Mouse (Mus musculus) testis, adult 2 months (tissue): ENCODE results near the gene Hist2h2be. TPM values are rescaled to one million over a fixed set of nuclear protein-coding genes. Genes with fewer than 3 reads are reported as not detected.

ENCODE experiments used
- H3K27ac ChIP-seq: fragments of 200-500 bp; 2 replicates; pipeline ENCODE4 v1.5.1; 2012; ENCODE audit warnings: low read depth, low read length; ENCODE audit not compliant: control insufficient read depth, insufficient read depth
- H3K27me3 ChIP-seq: fragments of 200-500 bp; 2 replicates; pipeline ENCODE4 v1.6.1; 2012; ENCODE audit warnings: mild to moderate bottlenecking, low read length, moderate library complexity; ENCODE audit not compliant: control insufficient read depth, insufficient read depth
- H3K36me3 ChIP-seq: fragments of 200-500 bp; 2 replicates; pipeline ENCODE4 v1.6.1; 2012; ENCODE audit warnings: mild to moderate bottlenecking, low read length; ENCODE audit not compliant: control insufficient read depth, insufficient read depth
- H3K4me1 ChIP-seq: fragments of 200-500 bp; 2 replicates; pipeline ENCODE4 v1.6.1; 2012; ENCODE audit warnings: low read length; ENCODE audit not compliant: control insufficient read depth, insufficient read depth
- H3K4me3 ChIP-seq: fragments of 200-500 bp; 2 replicates; pipeline ENCODE4 v1.5.1; 2012; ENCODE audit warnings: low read depth, mild to moderate bottlenecking, low read length, moderate library complexity, mixed read lengths; ENCODE audit not compliant: control insufficient read depth
- CTCF ChIP-seq: fragments of 200-500 bp; IDR thresholded peaks from 2 replicates; pipeline ENCODE4 v1.5.1; 2012; ENCODE audit warnings: low read depth, mild to moderate bottlenecking, inconsistent platforms, low read length, moderate library complexity; ENCODE audit not compliant: control insufficient read depth, insufficient read depth, insufficient replicate concordance
- POLR2A ChIP-seq: fragments of 200-500 bp; IDR thresholded peaks from 2 replicates; pipeline ENCODE4 v1.6.1; 2012; ENCODE audit warnings: low read depth, mild to moderate bottlenecking, inconsistent platforms, low read length, moderate library complexity; ENCODE audit not compliant: control insufficient read depth
- polyA plus RNA-seq: library from polyadenylated mRNA; depleted of rRNA; stranded (reverse); fragments of >200 nt; gene quantifications from 2 replicates; pipeline ENCODE4 v1.2.3, GENCODE M21; 2012

Gene Hist2h2be
- polyA plus RNA-seq, 1 experiment, result 13.0 TPM

- Histone ChIP-seq H3K4me3 (no peak overlapping the region), H3K27me3 (no peaks in the 10 kb centered on the region), H3K36me3 (peaks cover 10% of the 10 kb centered on the region), H3K27ac (no peak overlapping the region), H3K4me1 (peaks cover 14% of the 10 kb centered on the region)
- TF ChIP-seq POLR2A (no peak), CTCF (no peak)
These were observed 42.5 kb upstream of the Hist2h2be start for GRCm38 (mm10) chr3:96178427-96178826.

- peaks cover 9% of the 10 kb centered on the region for H3K36me3 ChIP-seq
These were observed 42.0 kb upstream of the Hist2h2be start for GRCm38 (mm10) chr3:96178902-96179301.

GRCm38 (mm10) chr3:96179531-96179930 lies 41.4 kb upstream of the Hist2h2be start:
- TF ChIP-seq CTCF (no peak), POLR2A (no peak)
- H3K4me3 ChIP-seq, result no peak overlapping the region
- no peak overlapping the region for H3K27ac ChIP-seq
- H3K4me1 ChIP-seq, result peaks cover 14% of the 10 kb centered on the region
- H3K27me3 ChIP-seq, result no peaks in the 10 kb centered on the region
- H3K36me3 ChIP-seq, result peaks cover 8% of the 10 kb centered on the region

More at GRCm38 (mm10) chr3:96178902-96179301, 42.0 kb upstream of the Hist2h2be start:
- Histone ChIP-seq H3K27me3 (no peaks in the 10 kb centered on the region), H3K4me3 (no peak overlapping the region), H3K27ac (no peak overlapping the region), H3K4me1 (peaks cover 14% of the 10 kb centered on the region)
- no peak for TF ChIP-seq CTCF
- no peak for TF ChIP-seq POLR2A

- TF ChIP-seq CTCF (no peak), POLR2A (no peak)
- peaks cover 14% of the 10 kb centered on the region for H3K4me1 ChIP-seq
- H3K27me3 ChIP-seq, result no peaks in the 10 kb centered on the region
- peaks cover 4% of the 10 kb centered on the region; the same call in 1 of the 2 replicates for H3K36me3 ChIP-seq
- peak within 1 kb of the TSS; percentile 79 for H3K4me3 ChIP-seq
- H3K27ac ChIP-seq, result no peak within 1 kb of the TSS
These were observed 40.0 kb upstream of the Hist2h2be start, which contains the start of gene Sv2a for GRCm38 (mm10) chr3:96180727-96181477. Gene Sv2a (plus strand): TSS chr3:96181151.

- no peak overlapping the region for H3K27ac ChIP-seq
- TF ChIP-seq POLR2A, result no peak
- TF ChIP-seq CTCF, result no peak
These were observed 39.2 kb upstream of the Hist2h2be start for GRCm38 (mm10) chr3:96181510-96182381.

GRCm38 (mm10) chr3:96182382-96182776 lies 38.5 kb upstream of the Hist2h2be start:
- no peak overlapping the region for H3K4me3 ChIP-seq

More at GRCm38 (mm10) chr3:96181510-96182381, 39.2 kb upstream of the Hist2h2be start:
- peaks cover 14% of the 10 kb centered on the region for H3K4me1 ChIP-seq
- peaks cover 2% of the 10 kb centered on the region; the same call in 1 of the 2 replicates for H3K36me3 ChIP-seq
- H3K27me3 ChIP-seq, result no peaks in the 10 kb centered on the region
- H3K4me3 ChIP-seq, result no peak overlapping the region

GRCm38 (mm10) chr3:96192977-96193376 lies 27.9 kb upstream of the Hist2h2be start:
- Histone ChIP-seq H3K27me3 (no peaks in the 10 kb centered on the region), H3K4me1 (peaks cover 17% of the 10 kb centered on the region), H3K27ac (no peak overlapping the region), H3K36me3 (no peaks in the 10 kb centered on the region), H3K4me3 (no peak overlapping the region)
- TF ChIP-seq POLR2A (no peak), CTCF (no peak)

More at GRCm38 (mm10) chr3:96182382-96182776, 38.5 kb upstream of the Hist2h2be start:
- TF ChIP-seq CTCF, result no peak
- TF ChIP-seq POLR2A, result no peak
- H3K27me3 ChIP-seq, result no peaks in the 10 kb centered on the region
- no peak overlapping the region for H3K27ac ChIP-seq
- H3K4me1 ChIP-seq, result peaks cover 14% of the 10 kb centered on the region
- peaks cover 2% of the 10 kb centered on the region; the same call in 1 of the 2 replicates for H3K36me3 ChIP-seq
